Mouse (Mus musculus): ENCODE measurements around the gene Hk2.

DNA sequence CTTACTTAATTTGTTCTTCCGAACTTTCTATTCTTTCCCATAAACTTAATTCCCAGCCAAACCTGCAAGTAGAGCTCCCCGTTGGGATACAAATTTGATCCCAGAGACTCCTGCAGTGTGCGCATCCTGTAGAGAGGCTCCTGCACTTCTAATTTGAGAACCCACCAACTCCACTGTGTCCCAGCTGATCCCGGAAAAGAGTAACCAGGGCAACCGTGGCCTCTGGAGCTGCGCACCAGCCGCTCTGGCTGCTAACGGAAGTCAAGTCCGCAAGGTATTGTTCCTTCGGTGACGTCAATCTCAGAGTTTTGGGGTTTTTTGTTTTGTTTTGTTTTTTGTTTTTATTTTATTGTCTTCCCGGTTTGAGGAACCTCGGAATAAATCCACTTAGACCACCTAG, 79.6 kb downstream of the Hk2 start:
- TF ChIP-seq CTCF (IDR thresholded peaks at IDR 0.05; ENCODE audit: low read depth) (no peak), EP300 (IDR thresholded peaks at IDR 0.05; ENCODE audit: low read depth) (no peak)
